Mouse (Mus musculus) inflammation-experienced regulatory T-cells, adult 16 weeks (primary cell): ENCODE results near the gene Gtf2b. TPM values are rescaled to one million over a fixed set of nuclear protein-coding genes. Genes with fewer than 3 reads are reported as not detected.

Source experiments
- polyA plus RNA-seq: library from polyadenylated mRNA; unstranded; fragments of 100-300 nt; shearing (Covaris generic); gene quantifications from one replicate; pipeline ENCODE4 v1.2.1, GENCODE M21; 2017

Gene Gtf2b
- polyA plus RNA-seq: 85.1 TPM

GRCm38 (mm10) chr3:142764995-142765777, at the start of gene Gtf2b:
TSS of gene Gtf2b (plus strand) at chr3:142765045.

Other genes starting within 250 kb of the Gtf2b start
- gene Gbp7, start 234.7 kb upstream of the Gtf2b start, polyA plus RNA-seq: 256 TPM
- 148 TPM for gene Gbp3, start 205.0 kb upstream of the Gtf2b start, polyA plus RNA-seq
- gene Gbp2b, start 170.2 kb upstream of the Gtf2b start, polyA plus RNA-seq: 34.0 TPM
- gene Gbp2, start 144.4 kb upstream of the Gtf2b start, polyA plus RNA-seq: 140 TPM
- gene Kyat3, start 64.0 kb upstream of the Gtf2b start, polyA plus RNA-seq: 5.7 TPM
- 14.5 TPM for gene Pkn2, start 117.0 kb downstream of the Gtf2b start, polyA plus RNA-seq